Mouse (Mus musculus) spleen, postnatal 14 days (tissue): Measurements from ENCODE around the gene Alox12b.

Experiments used
- DNase-seq, 2 experiments: peaks; one replicate each; pipeline ENCODE4 v3.0.0; 2021 to 2022; ENCODE audit warnings: low spot score in 2 of 2

The Alox12b gene

DNA sequence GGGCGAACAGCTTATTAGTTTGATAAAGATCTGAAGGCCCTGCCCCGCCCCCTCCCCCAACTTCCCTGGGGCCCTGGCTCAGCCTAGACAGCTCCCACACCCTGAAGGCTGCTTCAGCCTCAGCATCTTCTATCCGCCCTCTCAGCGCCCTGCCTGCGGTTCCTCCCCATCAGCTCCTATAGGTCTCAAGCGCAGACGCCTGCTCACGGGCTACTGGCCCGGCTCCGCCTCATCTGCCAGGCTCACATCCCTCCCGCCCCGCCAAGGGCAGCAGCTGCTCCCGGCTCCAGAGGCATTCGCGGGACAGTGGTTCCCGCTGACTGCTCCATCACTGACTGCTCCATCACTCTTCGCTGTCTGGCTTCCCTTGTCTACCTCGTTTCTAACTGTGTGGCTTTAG lies at the start of gene Alox12b:
TSS of gene Alox12b (plus strand) at position 190 of the 400 bp plus-strand sequence.
- no peak for DNase-seq

DNA sequence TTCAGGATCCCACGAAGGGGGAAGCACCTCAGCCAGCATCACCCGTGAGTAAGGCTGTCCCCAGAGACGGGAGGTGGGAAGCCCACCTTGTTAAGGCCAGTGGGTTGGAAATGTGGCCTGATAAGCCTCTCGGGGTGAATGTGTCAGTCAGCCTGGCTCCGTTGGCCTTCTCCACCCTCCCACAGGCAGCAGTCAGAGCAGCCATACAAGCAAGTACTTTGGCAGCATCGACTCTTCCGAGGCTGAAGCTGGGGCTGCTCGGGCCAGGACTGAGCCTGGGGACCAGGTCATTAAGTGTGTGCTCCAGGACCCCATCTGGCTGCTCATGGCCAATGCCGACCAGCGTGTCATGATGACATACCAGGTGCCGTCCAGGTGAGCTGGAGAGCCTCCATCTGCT lies 49.1 kb upstream of the Alox12b start:
- no peak for DNase-seq

DNA sequence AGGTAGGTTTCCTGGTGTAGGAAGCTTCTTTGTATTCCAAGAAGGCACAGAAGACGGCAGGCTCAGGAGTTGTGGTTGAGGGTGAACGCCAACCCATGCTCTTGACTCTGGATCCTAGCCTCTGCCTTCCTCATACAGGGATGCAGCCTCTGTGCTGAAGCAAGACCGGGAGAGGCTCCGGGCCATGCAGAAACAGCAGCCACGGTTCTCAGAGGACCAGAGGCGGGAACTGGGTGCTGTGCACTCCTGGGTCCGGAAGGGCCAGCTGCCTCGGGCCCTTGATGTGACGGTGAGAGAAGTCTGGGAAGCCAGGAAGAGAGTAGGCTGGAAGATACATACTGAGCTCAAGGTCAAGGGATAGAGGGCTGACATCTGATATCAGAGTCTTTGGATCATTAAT lies 48.6 kb upstream of the Alox12b start:
- DNase-seq = no peak

DNA sequence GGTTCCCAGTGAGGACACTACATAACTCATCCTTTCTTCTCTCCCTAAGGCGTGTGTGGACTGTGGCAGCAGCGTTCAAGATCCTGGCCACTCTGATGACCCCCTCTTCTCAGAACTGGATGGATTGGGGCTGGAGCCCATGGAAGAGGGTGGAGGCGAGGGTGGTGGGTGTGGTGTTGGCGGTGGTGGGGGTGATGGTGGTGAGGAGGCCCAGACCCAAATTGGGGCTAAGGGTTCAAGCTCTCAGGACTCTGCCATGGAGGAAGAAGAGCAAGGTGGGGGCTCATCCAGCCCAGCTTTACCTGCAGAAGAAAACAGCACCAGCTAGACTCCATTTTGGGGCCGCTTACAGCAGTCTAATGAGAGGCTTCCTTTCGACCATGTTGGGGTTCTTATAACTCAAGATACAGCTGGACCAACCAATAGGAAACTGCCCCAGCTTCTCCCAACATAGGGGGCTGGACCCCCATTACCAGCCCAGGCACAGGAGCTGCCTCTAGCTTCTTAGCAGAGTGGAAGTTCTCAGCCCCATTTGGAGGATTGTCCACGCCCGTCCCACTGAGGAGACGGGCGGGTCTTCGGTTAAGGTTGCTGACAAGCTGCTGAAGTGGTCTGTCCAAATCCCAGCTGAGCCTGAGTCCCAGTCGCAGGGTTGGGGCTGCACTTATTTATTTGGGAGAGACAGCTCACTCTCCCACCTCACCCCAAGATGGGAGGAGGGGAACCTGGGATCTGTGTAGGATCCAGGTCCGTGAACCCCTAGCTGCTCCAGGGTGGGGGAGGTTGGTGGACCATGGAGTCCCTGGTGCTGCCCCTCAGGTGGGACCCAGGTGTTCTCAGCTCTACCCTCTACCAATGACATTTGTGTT lies 47.5 kb upstream of the Alox12b start:
- no peak for DNase-seq

DNA sequence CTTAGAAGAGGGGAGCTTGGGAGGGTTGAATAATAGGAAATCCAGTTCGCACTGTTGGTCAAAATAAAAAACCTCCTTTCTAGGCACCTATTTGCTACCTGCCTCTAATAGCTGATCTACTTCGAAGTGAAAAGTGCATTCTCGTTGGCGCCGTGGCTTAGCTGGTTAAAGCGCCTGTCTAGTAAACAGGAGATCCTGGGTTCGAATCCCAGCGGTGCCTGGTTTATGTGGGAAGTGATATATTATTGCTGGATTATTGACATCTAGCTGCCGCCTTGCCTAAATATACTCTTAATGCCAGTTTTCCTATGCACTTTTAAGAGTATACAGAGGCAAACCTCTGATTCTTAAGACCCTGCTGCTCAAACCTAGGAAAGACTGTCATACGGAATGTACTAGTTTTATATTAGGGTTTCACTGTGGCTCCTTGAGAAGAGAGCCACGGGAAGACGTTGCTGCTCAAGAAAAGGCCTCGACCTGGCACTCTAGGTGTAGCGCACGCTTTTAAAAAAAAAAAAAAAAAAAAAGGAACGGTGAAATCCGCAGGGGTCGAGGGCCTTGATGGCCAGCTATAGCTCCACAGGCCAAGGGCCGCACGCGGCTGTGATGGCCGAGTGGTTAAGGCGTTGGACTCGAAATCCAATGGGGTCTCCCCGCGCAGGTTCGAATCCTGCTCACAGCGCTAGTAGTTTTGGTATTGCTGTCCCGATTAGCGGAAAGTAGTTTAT lies 46.3 kb upstream of the Alox12b start:
- peak; percentile 86 to 92 for DNase-seq

DNA sequence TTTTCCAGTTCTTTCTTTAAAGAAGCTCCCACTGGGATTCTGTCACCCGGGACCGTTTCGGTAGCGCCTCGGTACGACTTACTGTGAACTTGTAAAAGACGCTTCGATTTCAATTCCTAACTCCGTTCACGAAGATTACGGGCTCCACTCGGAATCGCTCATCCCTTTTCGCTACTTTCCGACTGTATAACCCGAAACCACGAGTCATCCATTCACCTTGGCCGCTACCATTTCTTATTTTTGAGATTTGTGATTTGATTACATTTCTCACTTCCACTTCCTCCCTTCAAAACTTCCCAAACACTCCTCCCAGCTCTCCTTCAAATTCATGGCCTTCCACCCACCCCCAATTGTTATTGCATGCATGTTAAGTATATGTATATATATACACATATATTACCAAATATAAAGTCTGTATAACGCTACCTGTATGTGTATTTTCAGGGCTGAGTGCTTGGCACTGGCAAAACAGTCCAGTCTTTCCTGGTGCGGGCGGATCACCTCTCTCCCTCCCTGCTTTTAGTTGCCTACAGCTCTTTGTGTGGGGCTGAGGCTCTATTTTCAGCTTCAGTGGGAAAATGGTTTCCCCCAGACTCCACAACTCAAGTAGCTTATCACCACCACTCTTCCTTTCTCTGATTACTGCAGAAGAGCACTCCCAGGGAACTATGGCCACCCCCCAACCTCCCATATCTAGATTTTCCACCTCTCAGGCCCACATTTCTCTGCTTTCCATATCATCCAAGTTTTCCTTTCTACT lies 45.6 kb upstream of the Alox12b start:
- DNase-seq = no peak

DNA sequence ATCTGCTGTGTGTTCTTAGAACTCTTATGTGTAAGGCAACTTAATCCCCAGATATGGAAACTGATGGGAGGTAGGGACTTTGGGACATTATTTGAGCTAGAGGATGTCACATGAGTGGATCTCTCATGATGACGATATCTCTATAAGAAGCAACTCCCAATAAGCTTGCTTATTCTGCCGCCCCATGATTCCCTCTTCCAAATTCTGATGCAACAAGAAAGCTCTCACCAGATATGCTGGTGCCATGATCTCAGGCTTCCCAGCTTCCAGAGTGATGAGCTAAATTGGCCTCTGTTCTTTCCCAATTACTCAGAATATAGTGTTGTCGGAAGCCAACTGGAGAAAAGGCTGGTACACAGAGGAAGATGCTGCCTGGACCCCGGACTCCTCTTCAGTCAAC lies 44.9 kb upstream of the Alox12b start:
- DNase-seq = no peak

DNA sequence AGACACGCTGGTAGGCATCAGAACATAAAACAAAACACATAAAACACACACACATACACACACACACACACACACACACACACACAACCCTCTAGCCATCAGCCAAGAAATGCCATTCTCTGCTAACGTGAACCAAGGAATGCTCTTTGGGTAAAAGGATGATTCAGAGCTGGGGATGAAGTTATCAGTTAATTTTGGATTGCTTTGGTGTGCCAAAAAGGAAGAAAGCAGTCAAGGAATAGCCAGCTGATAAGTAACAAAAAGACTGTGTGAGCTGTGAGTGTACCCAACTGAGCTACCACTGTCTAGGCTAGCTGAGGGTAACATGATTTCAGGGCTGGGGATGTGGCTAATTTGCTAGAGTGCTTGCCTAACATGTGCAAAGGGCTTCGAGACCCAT lies 42.8 kb upstream of the Alox12b start:
- no peak for DNase-seq

DNA sequence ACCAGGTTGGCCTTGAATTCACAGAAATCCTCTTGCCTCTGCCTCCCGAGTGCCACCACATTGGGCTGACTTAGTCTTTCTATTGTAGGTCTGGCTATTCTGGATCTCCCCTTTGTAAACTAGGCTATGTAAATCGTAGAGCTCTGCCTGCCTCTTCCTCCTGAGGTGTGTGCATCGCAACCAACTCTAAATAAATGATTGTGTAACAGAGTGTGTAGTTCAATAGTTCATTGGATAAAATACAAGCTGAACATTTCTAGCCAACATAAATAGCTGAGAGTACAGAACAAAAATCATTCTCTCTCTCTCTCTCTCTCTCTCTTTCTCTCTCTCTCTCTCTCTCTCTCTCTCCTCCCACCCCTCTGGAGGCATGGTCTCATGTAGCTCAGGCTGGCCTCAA lies 42.2 kb upstream of the Alox12b start:
- DNase-seq = no peak

DNA sequence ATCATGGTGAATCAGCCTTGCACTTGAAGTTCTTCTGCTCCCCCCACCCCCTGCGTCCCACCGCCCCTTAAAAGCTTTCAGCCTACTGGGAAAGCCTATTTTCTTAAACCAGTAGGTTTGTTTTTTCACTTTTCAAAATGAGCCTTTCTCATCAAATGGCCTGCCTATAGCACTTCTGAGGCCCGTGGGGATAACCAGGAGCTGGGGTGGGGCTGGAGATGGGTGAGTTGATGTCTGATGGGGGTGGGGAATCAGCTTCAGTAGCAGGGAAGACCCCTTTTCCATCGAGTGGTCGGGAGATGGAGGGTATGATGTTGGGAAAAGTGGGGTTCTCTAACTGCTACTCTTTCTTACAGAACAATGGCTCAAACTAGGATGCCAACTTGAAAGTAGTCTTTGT lies 39.9 kb upstream of the Alox12b start:
- no peak for DNase-seq

DNA sequence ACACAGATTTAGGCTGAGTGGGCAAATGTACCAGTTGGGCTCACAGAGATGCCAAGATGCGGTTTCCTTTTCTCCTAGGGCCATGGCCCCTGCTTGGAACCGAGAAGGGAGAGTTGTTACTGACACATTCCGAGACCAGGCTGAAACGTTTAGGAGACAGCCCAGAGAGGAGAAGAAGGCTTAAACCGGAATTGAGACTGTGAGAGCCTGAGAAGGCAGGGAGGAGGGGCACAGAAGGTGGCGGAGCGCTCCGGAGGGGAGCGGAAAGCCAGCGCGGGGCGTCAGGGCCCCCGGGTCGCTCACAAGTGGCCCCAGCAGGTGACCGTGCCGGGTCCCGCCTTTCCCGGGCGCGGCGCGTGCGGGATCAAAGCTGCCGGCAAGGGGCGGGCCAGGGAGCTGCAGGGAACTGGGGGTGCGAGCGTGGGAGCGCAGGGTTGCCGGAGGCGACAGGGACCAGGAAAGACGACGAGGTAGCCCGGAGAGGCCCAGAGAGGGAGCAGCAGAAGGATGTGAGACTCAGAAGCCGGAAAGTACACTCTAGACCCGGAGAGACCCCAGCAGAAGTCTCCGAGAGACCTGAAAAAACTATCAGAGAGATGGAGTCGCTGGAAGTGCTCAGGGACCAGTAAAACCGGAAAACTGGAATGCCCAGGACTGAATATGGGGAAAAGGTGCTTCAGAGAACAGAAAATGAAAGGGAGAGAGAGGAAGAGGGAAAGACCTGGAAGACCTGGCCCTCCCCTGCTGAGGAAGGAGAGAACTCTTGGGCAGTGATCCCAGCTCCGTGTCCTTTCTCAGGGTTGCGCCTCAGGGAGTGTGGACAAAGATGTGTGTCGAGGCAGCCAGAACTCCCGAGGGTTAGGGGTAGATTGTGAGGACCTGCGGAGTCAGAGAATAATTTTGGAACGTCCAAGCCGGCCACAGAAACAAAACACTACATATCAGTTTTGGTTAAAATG lies 38.8 kb upstream of the Alox12b start:
- DNase-seq = peak in 1 of 2 experiments; percentile 49

DNA sequence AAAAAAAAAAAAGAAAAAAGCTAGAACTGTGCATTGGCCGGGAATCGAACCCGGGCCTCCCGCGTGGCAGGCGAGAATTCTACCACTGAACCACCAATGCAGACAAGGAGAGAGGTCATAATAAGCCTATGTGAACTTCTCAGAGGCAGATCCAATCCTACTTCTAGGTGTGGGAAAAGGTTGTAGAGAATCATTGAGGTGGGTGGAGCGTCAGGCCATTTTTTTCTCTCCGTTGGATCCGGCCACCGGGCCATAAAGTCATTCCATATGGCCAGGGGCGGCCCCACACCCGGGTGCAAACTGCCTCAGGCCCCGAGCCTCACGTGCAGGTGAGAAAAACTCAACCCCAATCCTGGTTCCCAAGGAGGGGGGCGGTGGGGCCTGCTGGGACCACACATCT lies 38.0 kb upstream of the Alox12b start:
- peak; percentile 66 to 78 for DNase-seq

DNA sequence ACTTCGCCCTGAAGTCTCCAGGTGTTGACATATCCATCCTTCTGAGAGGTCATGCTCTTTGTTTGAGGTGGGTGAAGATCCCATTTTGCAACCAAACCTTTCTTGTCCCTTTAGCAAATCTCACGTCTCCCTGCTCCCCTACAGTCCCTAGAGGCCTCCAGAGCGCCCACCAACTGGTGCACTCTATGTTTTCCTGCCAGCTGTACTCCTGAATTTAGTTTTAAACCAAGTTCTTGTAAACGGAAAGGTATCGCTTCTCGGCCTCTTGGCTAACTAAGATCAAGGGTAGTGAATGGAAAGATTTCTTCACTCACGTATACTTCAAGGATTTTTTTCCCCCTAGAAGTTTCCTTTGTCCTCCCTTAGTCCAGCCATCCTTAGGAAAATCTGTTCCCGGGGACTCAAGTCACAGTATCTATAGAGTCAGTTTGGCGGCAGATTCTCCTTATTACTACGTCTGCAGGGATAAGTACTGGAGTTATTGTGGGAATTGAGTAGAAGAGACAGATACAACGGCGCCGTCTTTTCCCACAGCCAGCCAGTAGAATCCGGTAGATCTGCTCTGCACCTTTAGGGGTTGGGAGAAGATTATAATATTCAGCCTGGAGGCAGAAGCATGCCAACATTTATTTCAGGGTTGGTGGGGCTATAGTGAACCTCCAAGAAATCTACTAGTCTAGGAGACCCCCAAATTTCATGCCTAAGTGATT lies 37.2 kb upstream of the Alox12b start:
- DNase-seq = no peak

DNA sequence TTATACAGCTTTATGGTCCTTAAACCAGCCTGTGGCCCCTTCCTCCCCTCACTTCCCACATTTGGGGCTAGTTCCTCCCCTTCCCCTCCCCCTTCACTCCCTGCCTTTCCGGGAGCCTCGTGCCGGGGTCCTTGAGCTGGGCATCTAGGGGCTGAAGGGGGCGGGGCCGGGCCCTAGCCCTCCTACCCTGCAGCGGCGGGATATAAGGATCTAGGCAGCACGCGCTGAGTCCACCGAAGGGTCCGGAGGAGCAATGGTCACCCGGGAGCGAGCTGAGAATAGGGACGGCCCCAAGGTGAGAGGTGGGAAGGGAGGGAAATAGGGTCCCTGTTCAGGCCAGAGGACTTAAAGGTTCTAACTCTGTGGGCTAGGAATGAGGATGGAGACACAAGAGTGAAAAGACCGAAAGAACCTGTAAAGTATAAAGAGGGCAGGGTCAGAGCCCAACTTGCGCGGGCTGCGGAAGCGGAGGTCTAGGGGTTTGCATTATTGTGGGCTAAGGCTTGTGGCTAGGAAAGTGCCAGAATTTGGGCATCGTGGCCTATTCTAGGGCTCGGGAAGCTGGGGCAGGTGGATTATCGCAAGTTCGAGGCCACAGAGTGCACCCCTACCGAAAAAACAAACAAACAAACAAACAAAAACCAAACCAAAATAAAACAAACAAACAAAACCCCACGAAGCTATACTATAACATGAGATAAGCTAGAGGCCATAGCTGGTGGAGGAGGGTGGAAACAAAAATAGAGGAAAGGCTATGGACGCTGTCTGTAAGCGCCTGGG lies 36.4 kb upstream of the Alox12b start, which contains the start of gene Hes7:
TSS of gene Hes7 (plus strand) at position 184 of the 780 bp plus-strand sequence.
- DNase-seq = no peak

DNA sequence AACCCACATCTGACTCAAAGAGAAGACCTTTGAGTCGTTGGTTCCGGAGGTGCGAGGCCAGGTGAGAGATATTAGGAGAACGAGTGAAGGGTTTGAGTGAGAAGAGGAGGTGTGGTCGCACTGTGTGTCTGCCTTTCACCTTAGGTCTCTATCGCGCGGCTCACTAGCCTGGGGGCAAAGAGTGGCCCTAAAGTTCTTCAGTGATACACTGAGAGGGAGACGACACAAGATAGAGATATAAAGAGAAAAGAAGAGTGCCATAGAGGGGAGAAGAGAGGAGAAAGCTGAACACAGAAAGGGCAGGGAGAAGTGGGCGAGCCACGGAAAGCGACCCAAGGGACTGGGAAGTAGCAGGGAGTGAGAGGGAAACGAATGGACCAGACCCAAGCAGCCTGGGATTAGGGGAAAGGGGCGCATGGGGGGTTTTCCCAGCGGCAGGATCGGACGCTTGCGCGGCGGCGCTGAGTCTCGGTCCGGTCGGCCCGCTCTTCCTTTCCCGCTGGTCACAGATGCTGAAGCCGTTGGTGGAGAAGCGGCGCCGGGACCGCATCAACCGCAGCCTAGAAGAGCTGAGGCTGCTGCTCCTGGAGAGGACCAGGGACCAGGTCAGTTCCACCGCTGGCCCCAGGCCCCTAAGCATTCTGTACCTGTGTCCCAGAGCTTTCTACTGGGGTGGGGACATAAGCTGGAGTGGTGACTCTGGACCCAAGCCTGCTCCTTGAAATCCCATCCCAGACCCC lies 35.6 kb upstream of the Alox12b start:
- DNase-seq = peak in 1 of 2 experiments; percentile 16

DNA sequence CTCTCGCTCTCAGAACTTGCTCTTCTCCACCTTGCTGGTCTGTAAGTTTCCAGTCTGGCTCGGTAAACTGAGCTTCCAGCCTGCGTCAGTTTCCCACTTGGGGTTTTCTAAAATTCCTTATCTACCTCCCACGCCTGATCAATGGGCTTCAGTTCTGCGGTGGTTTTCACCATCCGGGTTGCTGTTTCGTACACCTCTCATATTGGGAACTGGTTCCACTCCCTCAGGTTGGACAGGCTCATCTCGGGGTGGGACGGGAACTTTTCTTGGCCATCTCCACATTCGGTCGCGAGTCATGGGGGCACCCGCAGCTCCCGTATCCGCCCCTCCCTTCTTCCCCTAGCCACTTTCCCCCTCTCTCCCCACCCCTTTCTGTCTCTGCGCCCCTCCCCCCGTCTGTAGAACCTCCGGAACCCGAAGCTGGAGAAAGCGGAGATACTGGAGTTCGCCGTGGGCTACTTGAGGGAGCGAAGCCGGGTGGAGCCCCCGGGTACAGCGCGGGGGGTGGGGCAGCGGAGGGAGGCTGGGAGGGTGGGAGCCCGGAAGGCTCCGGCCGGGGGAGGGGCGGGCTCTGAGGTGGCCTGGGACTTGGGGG lies 35.0 kb upstream of the Alox12b start:
- DNase-seq = no peak

DNA sequence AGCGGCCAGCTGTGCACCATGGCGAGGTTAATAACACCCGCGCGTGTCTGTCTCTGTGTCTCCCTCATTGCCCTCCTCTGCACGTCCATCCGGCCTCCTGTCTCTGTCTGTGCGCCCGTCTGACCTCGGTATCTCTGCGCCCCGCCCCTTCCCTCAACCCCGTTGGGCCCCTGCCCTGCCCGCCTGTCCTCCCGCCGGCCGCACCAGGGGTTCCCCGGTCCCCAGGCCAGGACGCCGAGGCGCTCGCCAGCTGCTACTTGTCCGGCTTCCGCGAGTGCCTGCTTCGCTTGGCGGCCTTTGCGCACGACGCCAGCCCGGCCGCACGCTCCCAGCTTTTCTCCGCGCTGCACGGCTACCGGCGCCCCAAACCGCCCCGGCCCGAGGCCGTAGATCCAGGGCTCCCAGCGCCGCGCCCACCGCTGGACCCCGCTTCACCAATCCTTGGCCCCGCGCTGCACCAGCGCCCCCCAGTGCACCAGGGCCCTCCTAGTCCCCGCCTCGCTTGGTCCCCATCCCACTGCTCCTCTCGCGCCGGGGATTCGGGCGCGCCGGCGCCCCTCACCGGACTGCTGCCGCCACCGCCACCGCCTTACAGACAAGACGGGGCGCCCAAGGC lies 34.3 kb upstream of the Alox12b start, which contains the start of gene 9130213A22Rik:
TSS of gene 9130213A22Rik (minus strand) at position 254 of the 616 bp plus-strand sequence.
- peak; percentile 65 to 68 for DNase-seq
